Mouse (Mus musculus): ENCODE data around the gene Foxs1. TPM values are rescaled to one million over a fixed set of nuclear protein-coding genes. Genes with fewer than 3 reads are reported as not detected.

Foxs1 gene
- polyA plus RNA-seq, 1 experiment = 1.3 TPM

- TF ChIP-seq POLR2A (IDR thresholded peaks at IDR 0.05; ENCODE audit: low read depth, low read length) (no peak), CTCF (IDR thresholded peaks at IDR 0.05; ENCODE audit: extremely low read depth, insufficient read length, insufficient replicate concordance, low read depth, low read length) (no peak)
- WGBS = 39% methylated on average over 5 of the region's 5 CpGs
- no peak overlapping the region; the same call in 1 of the 2 replicates for H3K27ac ChIP-seq (ENCODE audit: insufficient read depth, low read depth, low read length)
- H3K4me3 ChIP-seq (ENCODE audit: low read depth, low read length) = no peak overlapping the region
- peaks cover 2% of the 10 kb centered on the region; the same call in 1 of the 2 replicates for H3K4me1 ChIP-seq (ENCODE audit: control insufficient read depth, insufficient read depth, insufficient read length, low read length)
- no peaks in the 10 kb centered on the region for H3K36me3 ChIP-seq (ENCODE audit: control insufficient read depth, insufficient read depth, low read length)
- H3K27me3 ChIP-seq (ENCODE audit: control insufficient read depth, insufficient read depth, low read length) = no peaks in the 10 kb centered on the region
Observed at GRCm38 (mm10) chr2:152904127-152904643, 28.8 kb downstream of the Foxs1 start.

GRCm38 (mm10) chr2:152903586-152903985, 29.4 kb downstream of the Foxs1 start:
- TF ChIP-seq POLR2A (IDR thresholded peaks at IDR 0.05; ENCODE audit: low read depth, low read length) = no peak
- TF ChIP-seq CTCF (IDR thresholded peaks at IDR 0.05; ENCODE audit: extremely low read depth, insufficient read length, insufficient replicate concordance, low read depth, low read length) = no peak
- 70% methylated on average over 4 of the region's 4 CpGs for WGBS

DNA sequence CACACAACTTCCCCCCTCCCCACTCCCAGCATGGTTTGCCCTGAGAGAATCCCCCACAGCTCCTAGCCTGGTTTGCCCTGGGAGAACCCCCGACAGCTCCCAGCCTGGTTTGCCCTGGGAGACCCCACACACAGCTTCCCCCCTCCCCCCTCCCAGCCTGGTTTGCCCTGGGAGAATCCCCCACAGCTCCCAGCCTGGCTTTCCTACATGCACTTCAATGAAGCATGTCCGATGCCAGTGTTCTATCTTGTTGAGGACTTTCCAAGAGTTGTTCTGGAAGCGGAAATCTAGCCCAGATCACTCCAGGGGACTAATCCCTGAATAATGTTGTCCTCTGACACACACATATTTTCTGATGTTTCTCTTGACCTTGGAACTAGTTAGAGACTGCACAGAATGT, 30.4 kb downstream of the Foxs1 start:
- H3K36me3 ChIP-seq (ENCODE audit: control insufficient read depth, insufficient read depth, low read length) = no peaks in the 10 kb centered on the region
- peaks cover 2% of the 10 kb centered on the region; the same call in 1 of the 2 replicates for H3K4me1 ChIP-seq (ENCODE audit: control insufficient read depth, insufficient read depth, insufficient read length, low read length)
- TF ChIP-seq CTCF (IDR thresholded peaks at IDR 0.05; ENCODE audit: extremely low read depth, insufficient read length, insufficient replicate concordance, low read depth, low read length) (no peak), POLR2A (IDR thresholded peaks at IDR 0.05; ENCODE audit: low read depth, low read length) (no peak)
- no peaks in the 10 kb centered on the region for H3K27me3 ChIP-seq (ENCODE audit: control insufficient read depth, insufficient read depth, low read length)
- no peak overlapping the region for H3K4me3 ChIP-seq (ENCODE audit: low read depth, low read length)
- WGBS = 59% methylated on average over 3 of the region's 3 CpGs
- no peak overlapping the region for H3K27ac ChIP-seq (ENCODE audit: insufficient read depth, low read depth, low read length)

More at GRCm38 (mm10) chr2:152903586-152903985, 29.4 kb downstream of the Foxs1 start:
- peaks cover 2% of the 10 kb centered on the region; the same call in 1 of the 2 replicates for H3K4me1 ChIP-seq (ENCODE audit: control insufficient read depth, insufficient read depth, insufficient read length, low read length)
- no peak overlapping the region for H3K4me3 ChIP-seq (ENCODE audit: low read depth, low read length)
- no peaks in the 10 kb centered on the region for H3K27me3 ChIP-seq (ENCODE audit: control insufficient read depth, insufficient read depth, low read length)
- H3K27ac ChIP-seq (ENCODE audit: insufficient read depth, low read depth, low read length) = no peak overlapping the region
- H3K36me3 ChIP-seq (ENCODE audit: control insufficient read depth, insufficient read depth, low read length) = no peaks in the 10 kb centered on the region

GRCm38 (mm10) chr2:152901296-152901695, 31.7 kb downstream of the Foxs1 start:
- WGBS = 90% methylated on average over 15 of the region's 15 CpGs
- no peaks in the 10 kb centered on the region; the same call in 1 of the 2 replicates for H3K4me1 ChIP-seq (ENCODE audit: control insufficient read depth, insufficient read depth, insufficient read length, low read length)
- no peak overlapping the region for H3K27ac ChIP-seq (ENCODE audit: insufficient read depth, low read depth, low read length)
- H3K4me3 ChIP-seq (ENCODE audit: low read depth, low read length) = no peak overlapping the region
- TF ChIP-seq CTCF (IDR thresholded peaks at IDR 0.05; ENCODE audit: extremely low read depth, insufficient read length, insufficient replicate concordance, low read depth, low read length) (no peak), POLR2A (IDR thresholded peaks at IDR 0.05; ENCODE audit: low read depth, low read length) (no peak)
- no peaks in the 10 kb centered on the region for H3K27me3 ChIP-seq (ENCODE audit: control insufficient read depth, insufficient read depth, low read length)
- no peaks in the 10 kb centered on the region for H3K36me3 ChIP-seq (ENCODE audit: control insufficient read depth, insufficient read depth, low read length)

DNA sequence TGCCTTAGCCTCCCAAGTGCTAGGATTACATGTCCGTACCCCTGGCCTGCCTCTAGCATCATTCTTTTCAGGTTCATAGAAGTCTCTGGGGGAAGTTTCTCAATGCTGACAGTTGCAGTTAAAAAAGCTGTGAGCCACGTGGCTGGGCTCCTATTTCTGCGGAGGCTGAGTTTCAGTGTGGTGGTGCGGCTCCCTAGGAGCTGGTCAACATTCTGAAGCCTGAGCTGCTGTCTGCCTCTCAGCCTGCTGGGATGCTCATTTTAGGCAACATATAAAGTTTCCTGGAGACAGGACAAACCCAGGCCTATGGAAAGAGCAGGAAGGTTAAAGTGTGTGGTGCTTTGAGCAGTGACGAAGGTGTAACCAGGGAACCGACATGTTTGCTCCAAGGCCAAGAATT, 34.0 kb downstream of the Foxs1 start:
- H3K27ac ChIP-seq (ENCODE audit: insufficient read depth, low read depth, low read length) = no peak overlapping the region
- peaks cover 3% of the 10 kb centered on the region for H3K36me3 ChIP-seq (ENCODE audit: control insufficient read depth, insufficient read depth, low read length)
- no peaks in the 10 kb centered on the region for H3K27me3 ChIP-seq (ENCODE audit: control insufficient read depth, insufficient read depth, low read length)
- 83% methylated on average over 6 of the region's 6 CpGs for WGBS
- no peaks in the 10 kb centered on the region for H3K4me1 ChIP-seq (ENCODE audit: control insufficient read depth, insufficient read depth, insufficient read length, low read length)
- TF ChIP-seq CTCF (IDR thresholded peaks at IDR 0.05; ENCODE audit: extremely low read depth, insufficient read length, insufficient replicate concordance, low read depth, low read length) = no peak
- TF ChIP-seq POLR2A (IDR thresholded peaks at IDR 0.05; ENCODE audit: low read depth, low read length) = no peak
- H3K4me3 ChIP-seq (ENCODE audit: low read depth, low read length) = no peak overlapping the region

GRCm38 (mm10) chr2:152896926-152897325, 36.1 kb downstream of the Foxs1 start:
- WGBS = 81% methylated on average over 3 of the region's 3 CpGs

GRCm38 (mm10) chr2:152895834-152896233, 37.2 kb downstream of the Foxs1 start:
- no peaks in the 10 kb centered on the region for H3K4me1 ChIP-seq (ENCODE audit: control insufficient read depth, insufficient read depth, insufficient read length, low read length)
- H3K4me3 ChIP-seq (ENCODE audit: low read depth, low read length) = no peak overlapping the region
- TF ChIP-seq CTCF (IDR thresholded peaks at IDR 0.05; ENCODE audit: extremely low read depth, insufficient read length, insufficient replicate concordance, low read depth, low read length) = no peak
- no peak for TF ChIP-seq POLR2A (IDR thresholded peaks at IDR 0.05; ENCODE audit: low read depth, low read length)
- H3K36me3 ChIP-seq (ENCODE audit: control insufficient read depth, insufficient read depth, low read length) = peaks cover 22% of the 10 kb centered on the region
- H3K27me3 ChIP-seq (ENCODE audit: control insufficient read depth, insufficient read depth, low read length) = no peaks in the 10 kb centered on the region
- H3K27ac ChIP-seq (ENCODE audit: insufficient read depth, low read depth, low read length) = no peak overlapping the region
- 84% methylated on average over 9 of the region's 9 CpGs for WGBS

More at GRCm38 (mm10) chr2:152896926-152897325, 36.1 kb downstream of the Foxs1 start:
- Histone ChIP-seq H3K27me3 (ENCODE audit: control insufficient read depth, insufficient read depth, low read length) (no peaks in the 10 kb centered on the region), H3K36me3 (ENCODE audit: control insufficient read depth, insufficient read depth, low read length) (peaks cover 15% of the 10 kb centered on the region), H3K27ac (ENCODE audit: insufficient read depth, low read depth, low read length) (no peak overlapping the region), H3K4me1 (ENCODE audit: control insufficient read depth, insufficient read depth, insufficient read length, low read length) (no peaks in the 10 kb centered on the region), H3K4me3 (ENCODE audit: low read depth, low read length) (no peak overlapping the region)
- TF ChIP-seq CTCF (IDR thresholded peaks at IDR 0.05; ENCODE audit: extremely low read depth, insufficient read length, insufficient replicate concordance, low read depth, low read length) = no peak
- no peak for TF ChIP-seq POLR2A (IDR thresholded peaks at IDR 0.05; ENCODE audit: low read depth, low read length)

All from small intestine, adult 2 months (tissue).